Mouse (Mus musculus): Measurements from ENCODE around the gene Iqgap2. TPM values are rescaled to one million over a fixed set of nuclear protein-coding genes. Genes with fewer than 3 reads are reported as not detected.

Iqgap2 gene
- total and polyA plus RNA-seq, 3 experiments: 9.0 to 186 (median 107) TPM

DNA sequence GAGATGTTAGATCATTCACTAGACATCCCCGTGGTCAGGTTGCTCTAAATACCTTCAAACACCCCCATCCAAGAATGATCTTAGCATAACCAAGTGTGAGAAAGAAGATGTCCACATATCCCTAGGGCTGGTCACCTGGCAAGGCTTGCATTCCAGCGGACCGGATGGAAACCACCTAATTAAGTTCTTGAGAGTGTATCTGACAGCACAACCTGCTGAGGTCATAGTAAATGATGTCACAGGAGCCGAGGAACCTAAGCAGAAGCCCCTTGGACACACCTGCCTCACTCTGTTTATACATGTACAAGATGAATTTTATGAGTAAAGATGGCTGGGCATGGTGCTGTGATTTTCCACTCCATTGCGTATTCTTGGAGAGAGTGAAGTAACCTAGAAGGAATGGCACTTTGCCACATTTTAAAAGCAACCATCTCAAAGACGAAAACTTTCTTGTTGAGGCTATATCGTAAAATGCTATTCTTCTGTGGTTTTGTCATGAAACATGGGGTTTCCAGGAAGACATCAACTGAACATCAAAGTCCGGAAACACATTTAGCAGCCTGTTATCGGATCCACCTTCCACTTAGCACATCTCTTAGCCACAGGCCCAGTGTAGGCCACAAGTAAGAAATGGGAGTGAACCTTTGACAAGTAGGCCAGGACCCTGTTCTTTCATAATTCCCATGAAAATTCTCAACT is 179.0 kb downstream of the Iqgap2 start:
- no peak for DNase-seq

DNA sequence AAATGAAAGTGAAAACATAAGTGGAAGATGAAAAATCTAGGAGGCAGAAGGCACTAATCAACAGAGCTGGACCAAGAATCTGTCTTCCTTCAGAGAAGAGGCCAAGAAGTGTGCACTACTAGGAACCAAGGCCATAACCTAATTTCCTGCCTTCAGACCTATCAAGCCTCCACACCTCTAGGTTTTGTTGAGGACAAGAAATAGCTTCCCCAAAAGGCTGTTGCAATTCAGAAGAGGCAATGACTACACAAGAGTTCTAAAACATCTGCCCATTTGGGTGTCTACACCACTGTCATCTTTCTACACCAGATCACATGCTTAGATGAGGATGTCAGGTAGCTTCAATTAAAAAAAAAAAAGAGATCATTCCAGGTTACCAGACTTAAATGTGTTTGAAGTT is 179.7 kb downstream of the Iqgap2 start:
- no peak for DNase-seq

DNA sequence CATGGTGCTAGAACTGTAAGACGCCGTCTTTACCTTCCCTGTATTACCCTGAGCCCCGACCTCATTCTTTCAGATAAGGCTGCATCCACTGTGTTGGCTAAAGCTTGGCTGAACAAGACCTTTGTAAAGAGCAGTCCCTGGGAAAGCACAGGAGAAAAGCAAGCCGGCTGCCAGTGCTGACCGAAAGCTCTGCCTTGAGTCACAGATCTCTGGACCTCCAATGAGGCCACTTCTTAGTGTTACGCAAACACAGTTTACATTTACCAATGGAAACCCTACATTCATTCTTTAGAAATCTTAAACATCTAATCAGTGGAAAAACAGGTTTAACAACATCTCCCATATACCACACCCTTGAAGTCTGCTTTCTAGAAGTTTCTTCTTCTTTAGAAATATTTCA is 186.1 kb downstream of the Iqgap2 start:
- DNase-seq: no peak

DNA sequence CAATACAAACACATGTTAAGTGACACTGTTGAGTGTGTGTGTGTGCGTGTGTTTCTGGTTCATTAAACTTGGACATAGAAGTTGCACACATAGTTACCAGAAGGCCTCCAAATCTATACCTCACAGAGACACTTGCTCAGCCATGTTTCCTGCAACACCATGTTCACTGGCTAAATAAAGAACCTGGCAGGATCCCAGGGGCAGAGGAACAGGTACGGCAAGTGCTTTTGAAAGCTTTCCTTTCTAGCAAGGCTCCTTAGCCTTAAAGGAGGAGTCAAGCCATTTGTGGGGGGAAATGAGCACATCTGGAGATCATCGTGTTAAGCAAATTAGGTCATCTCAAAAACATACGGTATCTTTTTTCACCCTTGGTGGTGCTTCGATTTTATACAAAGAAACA is 188.3 kb downstream of the Iqgap2 start:
- no peak for DNase-seq

DNA sequence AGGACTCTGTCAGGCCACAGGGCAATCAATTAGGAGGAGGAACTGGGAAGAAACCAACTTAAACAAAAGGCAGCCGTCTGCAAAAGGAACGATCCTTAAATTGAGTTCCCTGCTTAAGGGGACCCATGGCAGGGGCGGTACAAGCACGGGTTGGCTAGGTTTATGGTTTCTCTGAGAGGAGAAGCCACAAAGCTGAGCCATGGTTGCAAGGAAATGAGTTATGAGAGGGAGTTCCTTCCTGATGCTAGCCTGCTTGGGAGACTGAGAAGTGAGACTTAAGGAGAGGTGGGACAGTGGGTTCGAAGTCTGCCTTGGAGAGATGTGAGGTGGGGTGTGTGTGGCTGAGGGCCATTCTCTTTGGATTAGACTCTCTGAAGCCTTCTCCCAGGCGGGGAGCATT is 193.8 kb downstream of the Iqgap2 start:
- DNase-seq: no peak

DNA sequence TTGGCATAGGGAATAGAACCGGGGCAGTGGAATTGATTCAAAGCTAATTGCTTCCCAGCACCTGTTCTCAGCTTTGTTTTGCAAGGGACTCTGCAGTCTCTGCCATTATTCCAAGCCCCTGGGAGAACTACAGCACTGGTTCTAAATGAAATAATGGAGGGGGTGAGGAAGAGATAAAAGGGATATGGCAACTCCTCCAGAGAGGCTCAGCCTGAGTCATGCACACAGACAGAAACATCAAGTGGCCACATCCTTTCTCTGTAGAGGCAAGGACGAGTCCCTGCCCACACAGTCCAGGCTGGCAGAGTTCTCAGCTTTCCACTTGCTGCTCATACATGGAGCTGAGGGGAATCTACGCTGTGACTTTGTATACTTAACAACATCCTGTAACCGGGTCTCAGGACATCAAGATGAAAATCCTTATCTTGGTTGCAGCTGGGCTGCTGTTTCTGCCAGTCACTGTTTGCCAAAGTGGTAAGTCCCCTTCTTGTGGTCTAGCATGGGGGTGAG is 195.0 kb downstream of the Iqgap2 start, which contains the start of gene F2rl2:
Gene F2rl2, plus strand, starts transcription at position 200 of the 510 bp plus-strand sequence.
- DNase-seq: no peak

DNA sequence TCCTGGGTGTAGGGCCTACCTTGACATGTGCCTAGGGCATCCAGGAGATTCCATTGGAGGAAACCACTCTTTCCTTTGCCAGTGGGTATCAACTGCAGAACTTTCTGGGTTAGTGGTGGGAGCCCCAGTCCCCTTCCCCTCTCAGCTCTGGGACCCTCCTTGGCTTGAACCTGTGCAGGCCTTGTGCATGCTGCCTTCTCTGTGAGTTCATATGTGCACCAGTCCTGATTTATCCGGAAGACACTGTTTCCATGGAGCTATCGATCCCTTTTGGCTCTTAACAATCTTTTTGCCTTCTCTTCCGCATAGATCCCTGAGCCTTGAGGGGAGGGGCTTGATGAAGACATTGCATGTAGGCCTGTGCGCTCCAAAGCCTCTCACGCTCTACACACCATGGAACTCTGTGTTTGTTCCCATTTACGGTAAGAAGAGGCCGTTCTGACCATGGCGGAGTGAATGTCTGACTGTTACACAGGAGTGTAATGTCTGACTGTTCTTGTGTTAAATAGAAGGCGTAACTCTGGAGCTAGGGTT is 195.5 kb downstream of the Iqgap2 start:
- DNase-seq: no peak

DNA sequence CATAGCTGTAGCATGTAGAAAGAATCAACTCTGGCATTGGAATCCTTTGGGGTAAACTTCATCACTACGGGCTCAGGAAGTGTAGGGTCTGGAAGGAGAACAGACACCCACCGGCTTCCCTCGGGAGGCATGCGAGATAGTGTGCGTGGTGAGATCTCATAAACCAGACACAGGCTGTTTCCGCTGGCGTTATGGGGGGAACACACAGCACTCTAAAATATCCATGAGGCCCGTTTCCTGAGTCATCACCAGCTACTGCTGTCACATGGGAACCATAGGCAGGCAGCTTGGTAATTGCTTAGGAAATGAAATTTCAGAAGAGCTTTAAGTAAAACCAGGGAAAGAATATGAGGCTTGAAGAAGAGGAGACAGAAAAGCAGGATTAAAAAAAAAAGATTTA is 199.5 kb downstream of the Iqgap2 start:
- DNase-seq: no peak

DNA sequence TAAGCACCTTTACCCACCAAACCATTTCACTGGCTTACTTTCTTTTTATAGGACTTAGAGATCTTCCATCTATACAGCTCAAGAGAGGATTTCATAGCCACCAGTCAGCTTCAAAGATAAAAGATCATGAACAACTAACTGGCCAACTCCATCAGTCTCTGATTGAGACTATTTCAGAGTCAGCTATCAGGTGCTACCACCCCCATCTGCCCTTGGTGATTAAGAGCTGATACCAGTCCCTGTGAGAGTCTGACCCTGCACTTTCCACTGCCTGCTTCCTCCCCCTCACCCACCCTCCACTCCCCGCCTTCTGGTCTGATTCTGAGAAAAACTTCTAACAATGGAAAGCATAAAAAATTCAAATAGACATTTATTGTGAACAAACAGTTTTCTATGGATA is 203.1 kb downstream of the Iqgap2 start:
- DNase-seq: peak; percentile 19

DNA sequence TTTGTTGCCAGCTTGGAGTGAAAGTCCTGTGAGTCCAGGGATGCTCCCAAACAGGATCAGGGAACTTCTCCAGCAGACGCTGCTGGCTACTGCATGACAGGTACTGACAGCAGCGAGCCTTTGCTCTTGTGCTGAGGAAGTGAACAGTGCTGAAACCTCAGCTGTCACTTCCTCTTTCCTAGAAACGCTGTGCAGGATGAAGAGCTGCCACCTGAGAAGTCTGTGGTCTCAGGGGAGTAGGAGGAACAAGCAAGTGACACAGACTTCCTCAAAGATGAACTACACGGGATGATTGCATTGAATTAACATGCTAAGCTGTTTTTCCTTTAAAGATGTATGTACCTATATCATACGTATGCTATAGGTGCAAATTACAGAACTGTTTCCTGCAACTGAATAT is 206.0 kb downstream of the Iqgap2 start:
- DNase-seq: no peak

DNA sequence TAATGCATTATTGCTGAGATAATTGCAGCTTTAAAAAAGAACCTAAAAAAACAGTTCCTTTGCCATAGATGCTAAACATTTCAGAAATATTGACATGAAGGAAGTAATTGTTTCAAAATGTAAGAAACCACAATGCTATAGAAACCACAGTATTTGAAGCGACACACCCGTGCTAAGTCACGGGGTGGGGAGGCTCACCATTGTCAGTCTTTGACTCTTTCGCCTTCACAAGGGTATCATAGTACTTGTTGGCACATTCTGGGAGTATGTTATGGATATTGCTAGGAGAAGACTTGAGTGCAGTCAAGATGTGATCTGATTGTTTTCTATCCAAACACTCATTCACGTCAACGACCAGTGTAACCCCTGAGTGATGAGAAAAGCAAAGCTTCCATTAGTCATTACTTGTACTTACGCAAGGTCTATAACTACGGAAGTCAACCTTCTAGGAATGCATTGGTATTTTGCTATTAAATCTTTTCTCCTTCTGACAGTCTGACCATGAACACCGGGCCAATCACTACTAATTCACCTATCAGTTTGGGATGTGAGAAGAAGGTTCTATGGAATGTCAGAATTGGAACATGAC is 207.0 kb downstream of the Iqgap2 start:
- DNase-seq: no peak

DNA sequence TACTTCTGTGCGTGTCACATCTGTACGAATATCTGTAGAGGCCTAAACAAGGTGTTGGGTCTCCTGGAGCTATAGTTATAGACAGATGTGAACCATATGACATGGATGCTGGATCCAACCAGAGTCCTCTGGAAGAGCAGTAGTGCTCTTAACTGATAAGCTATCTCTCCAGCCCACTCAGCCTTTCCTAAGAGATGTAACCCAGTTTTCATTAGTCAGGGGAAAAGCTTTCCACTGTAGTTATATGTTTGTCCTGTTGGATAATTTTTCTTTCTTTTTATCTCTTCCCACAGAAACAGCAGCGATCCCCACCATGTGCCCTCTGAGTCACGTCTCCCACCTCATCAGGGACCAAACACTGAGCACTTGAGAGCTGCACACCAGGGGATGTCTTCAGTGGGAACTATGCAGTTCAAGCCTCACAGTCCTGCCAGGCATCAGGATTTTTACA is 212.2 kb downstream of the Iqgap2 start:
- no peak for DNase-seq

DNA sequence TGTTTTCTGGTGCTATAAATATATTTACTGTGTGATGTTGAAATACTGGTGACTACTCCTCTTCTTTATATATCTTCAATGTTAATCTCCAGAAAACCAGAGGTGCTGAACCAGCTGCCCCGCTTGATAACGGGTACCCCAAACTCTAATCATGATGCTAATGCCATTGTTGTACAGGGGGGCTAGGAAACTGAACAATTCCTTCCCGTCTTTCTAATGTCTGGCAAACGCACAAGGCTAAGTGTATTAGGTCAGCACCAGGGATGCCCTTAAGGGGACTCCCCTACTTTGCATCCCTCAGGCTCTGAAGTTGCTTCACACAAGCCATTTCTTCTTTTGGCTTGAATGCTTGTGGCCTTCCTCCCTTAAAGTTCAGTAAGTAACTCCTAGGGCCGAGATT is 212.6 kb downstream of the Iqgap2 start:
- no peak for DNase-seq

DNA sequence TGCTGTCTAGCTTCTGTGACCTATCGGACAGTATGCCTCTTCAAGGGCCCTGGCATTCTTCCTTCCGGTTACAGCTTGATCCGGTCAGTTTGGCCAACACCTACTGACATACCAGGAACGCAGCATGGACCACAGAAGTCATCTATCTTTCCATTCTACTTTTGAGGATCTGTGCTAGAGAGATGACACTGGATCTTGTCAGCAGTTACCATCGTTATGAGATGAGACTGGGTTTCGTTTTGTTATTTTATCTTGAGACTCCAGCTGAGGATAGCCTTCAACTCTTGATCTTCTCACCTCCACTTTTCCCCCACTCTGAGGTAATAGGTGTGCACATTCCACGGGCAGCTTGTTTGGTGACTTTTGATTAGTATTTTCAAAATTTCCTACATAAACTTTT is 219.3 kb downstream of the Iqgap2 start:
- no peak for DNase-seq

DNA sequence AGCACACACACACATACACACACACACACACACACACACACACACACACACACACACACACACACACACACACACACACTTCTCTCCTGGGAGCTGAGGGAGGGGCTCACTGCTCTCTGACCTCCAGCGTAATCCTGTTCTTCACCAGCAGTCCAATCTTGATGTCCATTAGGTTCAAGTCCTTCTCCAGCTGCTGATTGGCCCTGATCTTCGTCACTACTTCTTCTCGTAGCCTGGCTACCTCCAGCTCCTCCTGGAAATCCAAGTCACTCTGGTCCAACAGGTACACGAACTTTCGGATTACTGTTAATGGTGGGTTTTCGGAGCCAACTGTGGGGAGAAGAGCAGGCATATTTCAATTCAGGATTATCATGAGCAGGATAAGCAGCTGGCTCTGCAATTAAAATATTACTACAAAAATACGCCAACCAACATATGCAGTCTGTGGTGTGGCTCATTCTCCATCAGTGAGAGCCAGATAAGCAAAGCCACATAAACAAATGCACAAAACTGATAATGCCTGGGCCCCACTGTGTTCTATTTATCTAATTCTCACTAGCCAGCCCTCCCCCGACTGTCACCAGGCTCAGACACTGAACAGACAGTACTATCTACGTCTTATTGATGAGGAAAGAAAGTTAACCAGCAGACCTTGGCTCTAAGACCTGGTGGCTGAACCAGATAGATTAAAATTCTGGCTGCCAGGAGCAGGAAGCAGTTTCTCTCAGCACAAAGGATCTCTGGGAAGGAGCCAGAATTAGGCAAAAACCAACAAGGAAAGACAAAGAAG is 220.4 kb downstream of the Iqgap2 start:
- DNase-seq: no peak

DNA sequence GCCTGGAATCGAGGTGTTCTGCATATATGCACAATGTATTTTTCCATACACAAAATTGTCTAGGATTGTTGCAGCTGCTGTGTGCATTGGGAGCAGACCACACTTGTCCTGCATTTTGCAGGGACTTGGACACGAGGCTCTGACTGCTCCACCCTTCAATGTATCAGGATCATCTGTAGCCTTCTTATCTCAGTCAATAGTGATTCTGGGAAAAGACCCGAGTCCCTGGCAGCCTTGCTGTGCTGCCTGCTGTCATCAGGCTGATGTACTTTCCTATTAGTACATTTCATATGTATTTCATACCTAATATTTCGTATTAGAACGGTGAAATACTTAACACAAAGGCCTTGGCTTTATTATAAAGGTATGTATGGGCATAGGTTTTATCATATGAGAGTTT is 221.2 kb downstream of the Iqgap2 start:
- DNase-seq: no peak

DNA sequence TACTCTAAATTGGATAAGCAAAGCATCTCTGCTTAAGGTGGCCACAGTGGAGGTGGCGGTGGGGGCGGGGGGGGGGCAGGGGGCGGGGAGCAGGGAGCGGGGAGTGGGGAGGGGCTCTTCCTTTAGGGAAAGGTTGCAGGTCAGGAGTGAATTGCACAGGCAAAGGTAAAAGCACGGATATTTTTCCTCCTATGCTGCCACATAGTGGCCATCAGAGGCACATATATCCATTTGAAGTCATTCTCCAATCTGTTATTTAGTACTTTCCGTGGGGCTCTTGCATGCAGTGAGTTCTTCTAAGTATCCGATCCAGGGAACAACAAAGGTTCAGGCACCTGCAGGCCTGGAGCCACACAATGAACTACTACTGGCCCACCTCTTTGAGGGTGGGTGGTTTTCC is 224.5 kb downstream of the Iqgap2 start:
- DNase-seq: no peak

DNA sequence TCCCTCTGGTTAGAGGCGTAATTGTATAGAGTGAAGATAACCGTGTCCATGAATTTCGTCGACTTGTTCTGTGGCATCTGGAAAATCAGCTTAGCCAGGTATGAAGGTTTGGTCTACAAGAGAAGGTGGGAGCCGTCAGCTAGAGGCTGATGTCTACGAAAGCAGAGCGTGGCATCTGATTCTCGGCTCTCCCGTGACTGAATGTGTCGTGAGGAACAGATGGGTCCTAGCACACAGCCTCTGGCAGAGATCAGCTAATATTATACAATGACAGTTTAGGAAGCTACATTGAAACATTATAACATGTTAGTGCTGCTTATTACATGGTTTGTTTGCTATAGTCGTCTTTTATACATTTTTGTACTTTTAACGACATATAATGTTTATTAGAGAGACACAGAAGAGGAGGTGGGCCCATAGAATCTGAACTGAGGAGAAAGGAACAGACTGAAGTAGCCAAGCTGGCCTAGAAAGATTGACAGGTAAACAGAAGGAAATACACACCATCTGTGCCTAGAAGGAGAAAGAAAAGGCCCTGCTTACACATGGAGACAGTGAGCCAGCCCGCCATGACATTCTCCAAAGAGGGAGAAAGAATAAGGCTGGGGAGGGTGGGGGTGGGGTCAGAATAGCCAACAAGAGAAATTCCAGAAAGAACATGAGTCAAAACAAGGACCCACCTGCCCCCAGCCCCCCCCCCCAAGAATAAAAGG is 225.9 kb downstream of the Iqgap2 start:
- DNase-seq: no peak

DNA sequence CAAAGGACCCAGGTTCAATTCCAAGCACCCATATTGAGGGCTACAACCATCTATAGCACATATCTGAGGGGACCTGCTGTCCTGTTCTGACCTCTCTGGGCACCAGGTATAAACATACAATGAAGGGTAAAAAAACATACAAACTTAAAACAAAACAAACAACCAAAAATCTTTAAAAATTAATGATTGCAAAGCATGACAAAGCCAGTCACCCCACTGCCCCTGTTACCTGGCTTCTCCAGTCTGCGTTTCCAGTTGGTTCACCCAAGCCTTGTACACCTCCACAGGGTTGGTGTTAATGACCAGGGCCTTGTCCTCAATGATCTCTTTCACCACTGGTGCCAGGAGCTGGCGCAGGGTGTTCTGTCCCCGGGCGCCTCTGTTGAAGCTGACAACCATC is 227.9 kb downstream of the Iqgap2 start:
- no peak for DNase-seq

DNA sequence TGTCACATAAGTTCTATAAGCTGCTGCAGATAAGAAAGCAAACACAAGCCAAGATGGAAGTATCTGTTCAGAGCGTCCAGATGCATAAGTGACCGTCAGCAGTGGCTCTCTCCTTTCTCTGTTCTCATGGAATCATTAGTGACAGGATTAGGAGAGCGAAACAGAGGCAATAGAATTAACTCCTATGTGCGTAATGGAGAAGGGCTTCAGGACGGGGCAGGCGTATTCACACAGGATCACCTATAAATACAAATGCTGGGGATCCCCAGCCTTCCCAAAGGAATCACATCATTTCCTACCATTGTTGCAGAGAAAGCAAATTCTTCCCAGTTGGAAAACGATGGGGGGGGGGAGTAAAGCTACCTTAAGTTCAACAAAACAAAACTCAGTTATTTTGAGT is 232.3 kb downstream of the Iqgap2 start:
- no peak for DNase-seq

DNA sequence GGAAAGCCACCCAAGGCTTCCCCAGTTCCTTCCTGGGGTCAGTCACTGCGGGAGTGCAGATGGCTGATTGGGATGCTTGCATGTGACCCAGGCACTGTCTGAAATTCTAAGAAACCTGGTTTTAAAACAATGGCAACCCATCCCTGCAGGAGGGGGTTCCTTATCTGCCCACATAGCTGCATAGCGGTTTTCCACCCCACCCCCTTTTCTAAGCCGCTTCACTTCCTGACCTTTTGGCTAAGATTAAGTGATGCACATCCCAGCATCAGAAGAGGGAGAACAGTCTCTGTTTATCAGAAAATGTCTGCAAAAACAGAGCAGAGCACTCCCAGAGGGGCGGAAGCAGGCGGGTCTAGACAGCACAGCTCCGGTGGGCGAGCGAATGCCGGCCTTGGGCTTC is 234.6 kb downstream of the Iqgap2 start:
- peak; percentile 23 for DNase-seq

DNA sequence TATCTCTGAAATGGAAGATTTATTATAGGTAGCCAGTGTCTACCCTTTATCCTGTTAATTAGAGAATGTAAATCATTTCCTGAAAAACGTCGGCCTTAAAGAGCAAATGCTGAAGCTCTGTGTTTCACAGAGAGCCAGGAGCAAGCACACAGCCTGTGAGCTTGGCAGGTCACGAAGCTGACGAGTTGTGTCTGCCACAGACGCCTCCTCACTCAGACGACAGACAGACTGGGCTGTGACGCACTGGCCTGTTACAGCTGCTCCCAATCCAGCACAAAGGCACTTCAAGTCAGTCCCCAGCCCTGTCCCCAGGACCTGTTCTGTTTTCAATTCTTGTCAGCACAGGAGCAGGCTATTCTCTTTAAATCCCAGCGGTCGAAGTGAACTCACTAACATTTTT is 236.4 kb downstream of the Iqgap2 start:
- DNase-seq: no peak
